Mouse (Mus musculus): ENCODE measurements at regions not wholly inside any gene's neighbourhood (a gene's known extent, or its start where the extent isn't known, plus 50 kb on each side); places are given as distances from the start of the nearest gene placed in this dataset.
A peak's percentile ranks its signal among the peaks of the same experiment; 100 is the strongest.
"Not testable (repeated sequence)": the region's sequence is repeated elsewhere in the genome, so short reads cannot be mapped to it uniquely, and the experiment has no call there.

DNA sequence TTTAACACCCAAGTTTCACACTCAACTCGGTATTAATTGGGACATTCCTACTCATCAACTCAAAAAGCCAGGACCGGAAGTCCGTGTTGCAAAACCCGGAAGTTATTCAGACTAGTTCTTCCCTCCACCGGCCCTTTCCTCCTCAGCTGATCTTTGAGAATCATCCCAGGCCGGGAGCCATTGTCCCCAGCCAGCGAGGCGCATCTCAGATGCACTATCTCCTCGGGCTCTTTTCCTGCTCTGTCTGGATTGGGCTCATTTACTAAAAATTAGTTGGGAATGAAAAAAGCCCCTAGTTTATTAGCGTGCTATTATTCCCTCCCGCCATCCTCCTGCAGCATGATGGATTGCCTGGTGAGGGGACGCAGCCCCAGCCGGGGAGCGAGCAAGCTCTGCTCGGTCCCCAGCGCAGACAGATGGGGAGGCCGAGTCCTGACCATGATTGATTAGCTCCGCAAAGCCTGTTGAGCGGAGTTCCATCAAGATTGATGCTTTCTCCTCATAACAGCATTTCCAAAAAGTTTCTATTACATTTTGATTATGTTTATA, 93.5 kb upstream of the Top1 start:
- no peak overlapping the region for H3K9ac ChIP-seq
- 43% methylated on average over 19 of the region's 19 CpGs for WGBS
- H3K4me3 ChIP-seq, result no peak overlapping the region
- H3K27me3 ChIP-seq, result peaks cover 38% of the 10 kb centered on the region
- no peaks in the 10 kb centered on the region for H3K9me3 ChIP-seq
- no peak overlapping the region for H3K27ac ChIP-seq (replicated peaks)
- no peak overlapping the region for H3K4me2 ChIP-seq
- no peaks in the 10 kb centered on the region for H3K36me3 ChIP-seq
- no peak for ATAC-seq (ENCODE audit: low read depth)
- peaks cover 10% of the 10 kb centered on the region for H3K4me1 ChIP-seq (replicated peaks)

DNA sequence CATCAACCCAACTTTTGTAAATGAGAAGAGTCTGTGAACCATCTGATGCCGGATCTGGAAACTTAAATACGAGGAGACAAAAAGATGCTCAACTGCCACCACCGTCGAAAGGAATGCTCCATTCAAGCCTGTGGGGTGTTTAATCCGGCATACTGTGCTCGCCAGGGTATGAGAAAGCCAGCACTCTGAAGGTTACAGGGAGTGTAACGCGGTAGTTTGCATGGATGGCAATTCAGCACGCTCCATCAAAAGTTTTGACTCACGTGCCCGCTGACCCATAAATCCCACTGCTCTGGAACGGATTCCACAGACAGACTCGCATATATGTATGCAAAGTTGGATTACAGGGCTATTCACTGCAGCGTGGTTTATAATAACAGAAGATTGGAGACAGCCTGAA, 84.0 kb upstream of the Top1 start:
- H3K4me1 ChIP-seq (replicated peaks), result peaks cover 6% of the 10 kb centered on the region; the same call in 1 of the 2 replicates
- H3K27me3 ChIP-seq, result peaks cover 10% of the 10 kb centered on the region
- no peak overlapping the region for H3K4me3 ChIP-seq
- H3K36me3 ChIP-seq, result no peaks in the 10 kb centered on the region
- H3K4me2 ChIP-seq, result no peak overlapping the region
- ATAC-seq (ENCODE audit: low read depth), result no peak
- no peak overlapping the region for H3K9ac ChIP-seq
- H3K9me3 ChIP-seq, result peaks cover 5% of the 10 kb centered on the region; the same call in 1 of the 2 replicates
- 34% methylated on average over 14 of the region's 14 CpGs for WGBS
- H3K27ac ChIP-seq (replicated peaks), result no peak overlapping the region

DNA sequence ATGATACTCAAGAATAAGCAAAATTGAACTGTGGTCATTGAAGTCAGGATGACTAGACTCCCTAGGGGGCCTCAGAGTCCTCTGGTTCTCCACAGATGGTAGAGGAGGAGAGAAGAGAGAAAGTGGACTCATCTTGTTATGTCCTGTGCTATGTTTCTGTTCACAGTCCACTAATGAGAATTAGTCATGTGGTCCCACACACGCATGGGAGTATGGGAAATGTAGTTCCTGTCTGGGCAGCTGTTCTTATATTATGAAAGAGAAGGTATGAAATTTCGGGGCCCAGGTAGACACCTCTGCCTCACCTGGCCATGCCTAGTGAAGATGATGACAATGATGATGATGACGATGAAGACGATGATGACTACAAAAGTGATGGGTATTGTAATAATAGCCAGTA, 77.9 kb upstream of the Top1 start:
- ATAC-seq (ENCODE audit: low read depth), result no peak
- Histone ChIP-seq H3K9ac (no peak overlapping the region), H3K27me3 (peaks cover 10% of the 10 kb centered on the region), H3K4me1 (replicated peaks) (no peaks in the 10 kb centered on the region), H3K36me3 (no peaks in the 10 kb centered on the region), H3K4me2 (no peak overlapping the region), H3K9me3 (peaks cover 5% of the 10 kb centered on the region; the same call in 1 of the 2 replicates), H3K4me3 (no peak overlapping the region), H3K27ac (replicated peaks) (no peak overlapping the region)
- WGBS, result 93% methylated on average over 4 of the region's 4 CpGs

DNA sequence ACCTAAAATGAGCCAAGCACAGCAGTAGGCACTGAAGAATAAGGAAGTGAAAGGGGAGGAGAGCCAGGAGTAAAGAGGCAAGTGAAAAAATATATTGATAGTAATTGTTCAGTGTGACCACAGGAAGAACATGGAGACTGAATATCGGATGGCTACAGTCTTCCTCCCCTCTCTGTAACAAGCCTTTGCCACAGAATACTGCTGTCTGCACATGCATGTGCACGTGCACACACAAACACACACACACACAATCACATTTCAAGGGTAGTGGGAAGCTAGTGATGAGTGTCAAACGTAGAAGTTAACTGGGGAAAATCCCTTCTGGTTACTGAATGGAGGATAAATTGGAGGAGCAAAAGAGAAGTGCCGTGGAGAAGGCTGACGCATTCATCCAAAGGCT, 76.2 kb upstream of the Top1 start:
- Histone ChIP-seq H3K9me3 (peaks cover 5% of the 10 kb centered on the region; the same call in 1 of the 2 replicates), H3K9ac (no peak overlapping the region), H3K36me3 (no peaks in the 10 kb centered on the region), H3K27me3 (peaks cover 18% of the 10 kb centered on the region; the same call in 1 of the 2 replicates), H3K4me1 (replicated peaks) (no peaks in the 10 kb centered on the region), H3K4me2 (no peak overlapping the region), H3K4me3 (no peak overlapping the region), H3K27ac (replicated peaks) (no peak overlapping the region)
- no peak for ATAC-seq (ENCODE audit: low read depth)
- WGBS, result 83% methylated on average over 5 of the region's 5 CpGs

GRCm38 (mm10) chr2:160578384-160579320, 67.0 kb upstream of the Top1 start:
- Histone ChIP-seq H3K9ac (no peak overlapping the region), H3K27me3 (peaks cover 77% of the 10 kb centered on the region), H3K4me1 (replicated peaks) (peaks cover 24% of the 10 kb centered on the region), H3K36me3 (no peaks in the 10 kb centered on the region), H3K9me3 (no peaks in the 10 kb centered on the region), H3K4me3 (no peak overlapping the region), H3K27ac (replicated peaks) (no peak overlapping the region), H3K4me2 (peak overlapping the region; percentile 38)
- 4% methylated on average over 17 of the region's 17 CpGs for WGBS
- ATAC-seq (ENCODE audit: low read depth), result peak; percentile 79

DNA sequence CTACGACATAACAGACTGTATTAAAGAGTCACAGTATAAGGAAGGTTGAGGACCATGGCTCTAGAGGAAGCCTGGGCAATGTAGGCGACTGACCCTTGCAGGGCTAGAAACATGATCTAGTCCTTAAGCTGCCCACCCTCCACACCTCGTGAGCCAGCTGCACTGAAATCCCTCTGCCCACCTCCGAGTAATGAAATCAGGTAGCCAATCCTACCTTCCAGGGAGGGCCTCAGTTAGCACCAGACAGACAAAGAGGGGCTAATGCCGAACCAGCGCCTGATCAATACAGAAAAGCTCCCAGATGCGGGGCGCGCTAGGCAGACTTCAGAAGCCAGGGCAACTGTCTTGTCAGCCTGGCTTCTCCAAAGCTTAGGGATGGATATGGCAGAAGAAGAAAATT, 65.4 kb upstream of the Top1 start:
- WGBS, result 29% methylated on average over 9 of the region's 9 CpGs
- Histone ChIP-seq H3K4me1 (replicated peaks) (peaks cover 34% of the 10 kb centered on the region), H3K27me3 (peaks cover 73% of the 10 kb centered on the region), H3K27ac (replicated peaks) (no peak overlapping the region), H3K9ac (no peak overlapping the region), H3K4me2 (no peak overlapping the region), H3K36me3 (no peaks in the 10 kb centered on the region), H3K9me3 (no peaks in the 10 kb centered on the region), H3K4me3 (no peak overlapping the region)
- no peak for ATAC-seq (ENCODE audit: low read depth)

- peak; percentile 34; the same call in 1 of the 2 replicates for ATAC-seq (ENCODE audit: low read depth)
- WGBS, result 3% methylated on average over 9 of the region's 9 CpGs
Observed at GRCm38 (mm10) chr2:160581029-160581428, 64.7 kb upstream of the Top1 start.

GRCm38 (mm10) chr2:160583034-160583433, 62.7 kb upstream of the Top1 start:
- not testable (repeated sequence) for H3K36me3 ChIP-seq; H3K9me3 ChIP-seq; H3K9ac ChIP-seq; ATAC-seq (ENCODE audit: low read depth); H3K4me3 ChIP-seq; H3K4me2 ChIP-seq; H3K27ac ChIP-seq (replicated peaks)
- 97% methylated on average over 19 of the region's 19 CpGs for WGBS
- peaks cover 34% of the 10 kb centered on the region for H3K4me1 ChIP-seq (replicated peaks)
- peaks cover 57% of the 10 kb centered on the region for H3K27me3 ChIP-seq

More at GRCm38 (mm10) chr2:160581029-160581428, 64.7 kb upstream of the Top1 start:
- no peak overlapping the region for H3K4me2 ChIP-seq
- H3K36me3 ChIP-seq, result no peaks in the 10 kb centered on the region
- H3K4me1 ChIP-seq (replicated peaks), result peaks cover 34% of the 10 kb centered on the region
- H3K9me3 ChIP-seq, result no peaks in the 10 kb centered on the region
- H3K4me3 ChIP-seq, result no peak overlapping the region
- H3K27me3 ChIP-seq, result peaks cover 73% of the 10 kb centered on the region
- H3K27ac ChIP-seq (replicated peaks), result 0 out of 2 replicates have a peak overlapping the region, but pooled peaks have one; percentile 18
- no peak overlapping the region for H3K9ac ChIP-seq

- H3K27ac ChIP-seq (replicated peaks), result no peak overlapping the region
- 54% methylated on average over 6 of the region's 6 CpGs for WGBS
- peaks cover 34% of the 10 kb centered on the region for H3K4me1 ChIP-seq (replicated peaks)
- no peak overlapping the region for H3K4me2 ChIP-seq
- peaks cover 57% of the 10 kb centered on the region for H3K27me3 ChIP-seq
- no peak overlapping the region for H3K4me3 ChIP-seq
- ATAC-seq (ENCODE audit: low read depth), result no peak
- H3K36me3 ChIP-seq, result no peaks in the 10 kb centered on the region
- H3K9me3 ChIP-seq, result no peaks in the 10 kb centered on the region
- H3K9ac ChIP-seq, result no peak overlapping the region
Observed at GRCm38 (mm10) chr2:160583506-160583905, 62.2 kb upstream of the Top1 start.

GRCm38 (mm10) chr2:160584568-160584967, 61.1 kb upstream of the Top1 start:
- Histone ChIP-seq H3K27ac (replicated peaks) (no peak overlapping the region), H3K4me3 (no peak overlapping the region), H3K36me3 (no peaks in the 10 kb centered on the region), H3K4me1 (replicated peaks) (peaks cover 28% of the 10 kb centered on the region), H3K4me2 (no peak overlapping the region), H3K27me3 (peaks cover 50% of the 10 kb centered on the region), H3K9ac (no peak overlapping the region), H3K9me3 (no peaks in the 10 kb centered on the region)
- no peak for ATAC-seq (ENCODE audit: low read depth)
- 22% methylated on average over 9 of the region's 9 CpGs for WGBS

DNA sequence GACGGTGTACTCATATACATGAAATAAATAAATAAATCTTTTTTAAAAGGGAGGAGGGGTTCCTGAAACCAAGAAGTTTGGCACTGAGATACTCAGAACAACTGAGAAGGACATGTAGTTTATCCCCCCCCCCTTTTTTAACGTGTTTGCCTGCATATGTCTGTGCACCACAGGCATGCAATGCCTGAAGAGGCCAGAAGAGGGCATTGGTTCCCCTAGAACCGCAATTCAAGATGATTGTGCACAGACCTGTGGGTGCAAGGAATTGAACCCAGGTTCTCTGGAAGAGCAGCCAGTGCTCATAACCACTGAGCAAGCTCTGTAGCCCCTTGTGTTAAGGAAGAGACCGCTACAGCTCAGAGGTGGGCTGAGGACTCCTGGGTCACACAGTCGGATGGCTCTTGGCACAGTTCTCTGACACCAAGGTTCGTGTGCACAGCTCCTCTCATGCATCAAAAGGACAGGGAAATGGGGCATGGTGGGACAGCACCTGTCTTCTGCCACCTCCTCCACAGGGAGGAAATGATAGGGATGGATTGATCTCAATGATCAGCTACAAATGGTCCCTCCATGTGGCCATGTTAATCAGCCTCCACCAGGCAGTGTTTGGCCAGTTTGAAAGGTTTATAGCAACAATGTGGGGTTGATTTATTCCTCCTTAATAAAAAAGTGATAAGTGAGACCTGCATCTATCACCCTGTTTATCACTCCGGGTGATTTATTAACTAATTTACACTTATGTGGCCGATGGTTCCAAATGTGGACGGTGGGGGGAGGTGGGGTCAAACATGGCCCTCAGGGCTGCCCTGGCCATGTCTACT, 58.5 kb upstream of the Top1 start:
- Histone ChIP-seq H3K4me3 (no peak overlapping the region), H3K4me2 (no peak overlapping the region), H3K27me3 (peaks cover 41% of the 10 kb centered on the region), H3K9ac (no peak overlapping the region), H3K4me1 (replicated peaks) (peaks cover 18% of the 10 kb centered on the region), H3K27ac (replicated peaks) (no peak overlapping the region), H3K36me3 (no peaks in the 10 kb centered on the region), H3K9me3 (no peaks in the 10 kb centered on the region)
- ATAC-seq (ENCODE audit: low read depth), result no peak
- 62% methylated on average over 9 of the region's 9 CpGs for WGBS

- WGBS, result 85% methylated on average over 9 of the region's 9 CpGs
- Histone ChIP-seq H3K4me1 (replicated peaks) (peaks cover 18% of the 10 kb centered on the region), H3K4me2 (no peak overlapping the region), H3K9ac (no peak overlapping the region), H3K36me3 (no peaks in the 10 kb centered on the region), H3K27ac (replicated peaks) (no peak overlapping the region), H3K27me3 (peaks cover 46% of the 10 kb centered on the region), H3K9me3 (no peaks in the 10 kb centered on the region), H3K4me3 (no peak overlapping the region)
- no peak for ATAC-seq (ENCODE audit: low read depth)
Observed at GRCm38 (mm10) chr2:160588401-160588800, 57.3 kb upstream of the Top1 start.
